Mouse (Mus musculus): ENCODE data around the gene Prss23. TPM values are rescaled to one million over a fixed set of nuclear protein-coding genes. Genes with fewer than 3 reads are reported as not detected.

The Prss23 gene
- polyA plus RNA-seq, 1 experiment from 2014 or later, result 71.4 TPM

DNA sequence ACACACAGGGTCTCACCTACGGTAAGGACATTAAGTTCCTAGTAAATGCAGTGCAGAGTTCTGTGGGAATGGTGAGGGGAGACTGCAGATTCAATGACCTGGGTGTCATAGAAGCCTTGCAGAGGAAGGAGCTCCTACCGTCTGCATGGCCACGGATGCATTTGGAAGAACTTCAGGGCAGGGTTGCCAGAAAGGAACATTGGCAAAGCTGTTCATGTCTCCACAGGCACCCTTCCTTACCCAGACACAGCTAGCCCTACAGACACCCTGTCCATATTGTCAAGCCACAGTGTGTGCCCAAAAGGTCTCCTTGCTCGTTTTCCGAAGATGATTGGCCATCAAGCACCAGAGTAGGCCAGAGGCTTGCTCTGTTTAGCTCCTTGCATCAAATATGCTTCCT, 30.1 kb upstream of the Prss23 start:
- no peak for ATAC-seq (ENCODE audit: insufficient read depth, low FRiP score)
- WGBS, result 93% methylated on average over 5 of the region's 5 CpGs

DNA sequence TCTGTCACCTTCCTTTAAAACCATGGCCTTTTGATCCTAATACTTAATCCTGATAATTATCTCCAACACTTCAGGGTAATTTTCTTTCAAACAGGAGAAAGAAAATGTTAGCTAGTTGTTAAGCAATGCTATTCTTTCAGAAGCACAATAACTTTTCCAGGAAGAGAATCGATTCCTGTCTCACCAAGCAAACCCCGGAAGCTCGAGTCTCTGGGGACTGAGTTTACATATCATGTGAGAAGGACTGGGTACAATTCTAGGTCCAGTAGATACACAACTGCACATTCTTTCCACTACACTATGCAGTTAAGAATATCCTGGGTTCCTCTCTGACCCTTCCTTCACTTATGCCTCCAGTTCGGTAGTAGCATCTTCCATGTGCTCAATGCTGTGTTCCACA, 29.7 kb upstream of the Prss23 start:
- Histone ChIP-seq H3K9ac (ENCODE audit: low read length) (no peak overlapping the region), H3K4me2 (ENCODE audit: low read depth, low read length) (no peak overlapping the region), H3K4me3 (replicated peaks; ENCODE audit: low read length) (no peak overlapping the region), H3K27ac (ENCODE audit: low read length) (no peak overlapping the region), H3K9me3 (replicated peaks; ENCODE audit: control insufficient read depth, low read length) (no peaks in the 10 kb centered on the region), H3K4me1 (ENCODE audit: control insufficient read depth, insufficient read depth, low read length) (peaks cover 10% of the 10 kb centered on the region), H3K36me3 (ENCODE audit: control insufficient read depth, insufficient read depth, low read length) (no peaks in the 10 kb centered on the region), H3K27me3 (ENCODE audit: control insufficient read depth, insufficient read depth, low read length) (no peaks in the 10 kb centered on the region)
- no peak for ATAC-seq (ENCODE audit: insufficient read depth, low FRiP score)
- WGBS, result 61% methylated on average over 4 of the region's 4 CpGs

More for the DNA sequence above, 30.1 kb upstream of the Prss23 start:
- H3K36me3 ChIP-seq (ENCODE audit: control insufficient read depth, insufficient read depth, low read length), result no peaks in the 10 kb centered on the region
- no peak overlapping the region for H3K4me3 ChIP-seq (replicated peaks; ENCODE audit: low read length)
- H3K9ac ChIP-seq (ENCODE audit: low read length), result no peak overlapping the region
- no peak overlapping the region for H3K27ac ChIP-seq (ENCODE audit: low read length)
- H3K9me3 ChIP-seq (replicated peaks; ENCODE audit: control insufficient read depth, low read length), result no peaks in the 10 kb centered on the region
- H3K4me1 ChIP-seq (ENCODE audit: control insufficient read depth, insufficient read depth, low read length), result peaks cover 10% of the 10 kb centered on the region
- H3K27me3 ChIP-seq (ENCODE audit: control insufficient read depth, insufficient read depth, low read length), result no peaks in the 10 kb centered on the region
- no peak overlapping the region for H3K4me2 ChIP-seq (ENCODE audit: low read depth, low read length)

DNA sequence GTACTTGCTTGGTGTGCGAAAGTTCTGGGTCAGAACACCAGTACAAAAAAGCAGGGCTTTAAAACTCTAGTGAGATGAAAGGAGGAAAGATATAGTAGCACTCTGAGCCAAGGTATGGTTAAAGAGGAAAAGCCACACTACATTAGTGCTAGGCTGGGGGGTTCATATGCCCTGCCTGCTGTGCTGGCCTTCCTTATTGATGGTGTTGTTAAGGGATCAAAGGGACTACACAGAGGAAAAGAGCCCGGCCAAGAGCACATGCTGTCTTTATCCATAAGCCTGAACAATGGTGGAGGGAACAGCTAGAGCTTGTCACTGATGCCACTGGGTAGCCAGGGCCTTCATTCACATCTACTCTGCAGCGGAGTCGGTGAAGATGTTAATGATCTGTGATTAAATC, 28.2 kb upstream of the Prss23 start:
- Histone ChIP-seq H3K4me2 (ENCODE audit: low read depth, low read length) (no peak overlapping the region), H3K4me1 (ENCODE audit: control insufficient read depth, insufficient read depth, low read length) (peaks cover 10% of the 10 kb centered on the region), H3K9ac (ENCODE audit: low read length) (no peak overlapping the region), H3K27me3 (ENCODE audit: control insufficient read depth, insufficient read depth, low read length) (no peaks in the 10 kb centered on the region), H3K27ac (ENCODE audit: low read length) (no peak overlapping the region), H3K9me3 (replicated peaks; ENCODE audit: control insufficient read depth, low read length) (no peaks in the 10 kb centered on the region), H3K36me3 (ENCODE audit: control insufficient read depth, insufficient read depth, low read length) (no peaks in the 10 kb centered on the region), H3K4me3 (replicated peaks; ENCODE audit: low read length) (no peak overlapping the region)
- 66% methylated on average over 4 of the region's 4 CpGs for WGBS
- ATAC-seq (ENCODE audit: insufficient read depth, low FRiP score), result no peak

DNA sequence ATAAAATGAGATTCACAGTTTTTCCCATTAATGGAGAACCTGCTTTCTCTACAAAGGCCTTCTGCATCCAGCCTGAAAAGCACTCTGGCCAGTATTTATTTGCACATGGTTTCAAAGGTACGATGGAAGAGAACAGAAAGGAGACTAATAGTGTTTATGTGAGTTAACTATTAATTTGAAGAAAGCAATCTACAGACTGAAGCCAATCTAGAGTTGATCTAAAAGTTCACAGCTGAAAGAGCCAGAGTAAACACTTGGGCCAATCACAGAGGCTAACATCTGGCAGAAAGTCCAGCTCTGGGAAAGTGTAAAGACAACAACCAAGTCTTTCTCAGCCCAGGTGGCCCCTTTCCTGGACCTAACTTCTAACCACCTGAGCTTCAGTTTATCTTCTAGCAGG, 27.1 kb upstream of the Prss23 start:
- Histone ChIP-seq H3K4me1 (ENCODE audit: control insufficient read depth, insufficient read depth, low read length) (peaks cover 4% of the 10 kb centered on the region), H3K27ac (ENCODE audit: low read length) (0 out of 2 replicates have a peak overlapping the region, but pooled peaks have one; percentile 8), H3K36me3 (ENCODE audit: control insufficient read depth, insufficient read depth, low read length) (no peaks in the 10 kb centered on the region), H3K4me3 (replicated peaks; ENCODE audit: low read length) (no peak overlapping the region), H3K9ac (ENCODE audit: low read length) (no peak overlapping the region), H3K4me2 (ENCODE audit: low read depth, low read length) (no peak overlapping the region), H3K27me3 (ENCODE audit: control insufficient read depth, insufficient read depth, low read length) (no peaks in the 10 kb centered on the region), H3K9me3 (replicated peaks; ENCODE audit: control insufficient read depth, low read length) (no peaks in the 10 kb centered on the region)
- 23% methylated on average over 1 of the region's 1 CpGs for WGBS
- ATAC-seq (ENCODE audit: insufficient read depth, low FRiP score), result peak; percentile 76

DNA sequence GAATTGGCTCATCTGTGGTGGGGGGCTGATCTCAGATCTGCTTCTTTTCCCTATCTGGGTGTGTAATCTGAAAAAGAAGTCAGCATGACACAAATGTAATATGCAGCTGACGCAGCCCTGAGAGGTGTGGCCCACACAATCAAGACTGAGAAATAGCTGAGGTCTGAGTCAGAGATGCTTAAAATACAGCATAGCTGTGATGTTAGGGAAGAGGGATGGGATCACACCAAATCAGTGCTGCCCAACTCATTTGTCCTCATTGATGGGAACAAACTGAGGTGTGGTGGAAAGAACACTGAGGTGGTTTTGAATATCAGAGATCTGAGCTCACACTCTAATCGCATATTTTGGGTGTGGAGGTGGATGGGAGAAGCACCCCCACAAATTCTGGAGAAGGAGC, 14.0 kb upstream of the Prss23 start:
- no peaks in the 10 kb centered on the region for H3K27me3 ChIP-seq (ENCODE audit: control insufficient read depth, insufficient read depth, low read length)

DNA sequence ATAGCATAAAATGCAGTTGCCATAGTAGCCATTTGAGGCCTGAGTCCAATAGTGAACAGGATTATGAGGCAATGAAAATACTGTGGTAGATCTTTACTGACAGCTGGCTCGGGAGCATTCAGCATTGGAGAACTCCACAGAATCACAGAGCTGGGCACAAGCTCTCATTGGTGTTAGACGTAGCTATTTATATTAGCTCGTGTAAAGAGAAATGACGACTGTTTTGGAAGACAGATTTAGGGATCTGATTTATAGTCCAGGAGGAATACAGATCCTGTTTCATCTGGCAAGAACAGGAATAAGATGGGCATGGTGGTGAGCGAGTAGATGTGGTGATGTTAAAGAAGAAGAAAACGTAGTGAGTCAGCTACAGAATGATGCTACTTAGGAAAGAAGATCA, 12.4 kb upstream of the Prss23 start:
- 67% methylated on average over 6 of the region's 6 CpGs for WGBS
- no peaks in the 10 kb centered on the region for H3K27me3 ChIP-seq (ENCODE audit: control insufficient read depth, insufficient read depth, low read length)

More for the DNA sequence above, 14.0 kb upstream of the Prss23 start:
- 80% methylated on average over 2 of the region's 2 CpGs for WGBS
- H3K27ac ChIP-seq (ENCODE audit: low read length), result no peak overlapping the region
- no peak for ATAC-seq (ENCODE audit: insufficient read depth, low FRiP score)
- H3K36me3 ChIP-seq (ENCODE audit: control insufficient read depth, insufficient read depth, low read length), result no peaks in the 10 kb centered on the region
- no peak overlapping the region for H3K9ac ChIP-seq (ENCODE audit: low read length)
- no peaks in the 10 kb centered on the region for H3K4me1 ChIP-seq (ENCODE audit: control insufficient read depth, insufficient read depth, low read length)
- H3K9me3 ChIP-seq (replicated peaks; ENCODE audit: control insufficient read depth, low read length), result no peaks in the 10 kb centered on the region
- no peak overlapping the region for H3K4me2 ChIP-seq (ENCODE audit: low read depth, low read length)
- no peak overlapping the region for H3K4me3 ChIP-seq (replicated peaks; ENCODE audit: low read length)

DNA sequence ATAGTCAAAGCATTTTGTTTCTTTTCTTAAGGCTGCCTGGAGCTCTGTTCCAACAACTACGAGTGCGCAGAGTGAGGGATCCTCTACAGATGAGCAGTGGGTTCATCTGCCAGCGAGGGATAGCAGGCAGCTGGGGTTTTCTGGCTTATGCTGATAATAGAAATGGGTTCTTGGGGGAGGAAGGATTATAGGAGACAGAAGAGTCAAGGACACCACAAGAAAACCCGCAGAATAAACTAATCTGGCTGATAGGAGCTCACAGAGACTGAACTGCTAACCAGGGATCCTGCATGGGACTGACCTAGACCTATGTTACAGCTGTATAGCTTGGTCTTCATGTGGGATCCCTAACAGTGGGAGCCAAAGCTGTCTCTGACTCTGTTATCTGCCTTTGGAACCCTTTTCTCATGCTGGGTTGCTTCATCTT, 456 bp upstream of the Prss23 start:
- Histone ChIP-seq H3K9me3 (replicated peaks; ENCODE audit: control insufficient read depth, low read length) (no peaks in the 10 kb centered on the region), H3K4me2 (ENCODE audit: low read depth, low read length) (no peak overlapping the region), H3K4me1 (ENCODE audit: control insufficient read depth, insufficient read depth, low read length) (peaks cover under 1% of the 10 kb centered on the region; the same call in 1 of the 2 replicates), H3K27ac (ENCODE audit: low read length) (no peak overlapping the region), H3K9ac (ENCODE audit: low read length) (no peak overlapping the region), H3K36me3 (ENCODE audit: control insufficient read depth, insufficient read depth, low read length) (no peaks in the 10 kb centered on the region), H3K4me3 (replicated peaks; ENCODE audit: low read length) (no peak overlapping the region), H3K27me3 (ENCODE audit: control insufficient read depth, insufficient read depth, low read length) (no peaks in the 10 kb centered on the region)
- 76% methylated on average over 4 of the region's 4 CpGs for WGBS
- ATAC-seq (ENCODE audit: insufficient read depth, low FRiP score), result no peak

More for the DNA sequence above, 12.4 kb upstream of the Prss23 start:
- no peaks in the 10 kb centered on the region for H3K9me3 ChIP-seq (replicated peaks; ENCODE audit: control insufficient read depth, low read length)
- no peak overlapping the region for H3K4me3 ChIP-seq (replicated peaks; ENCODE audit: low read length)
- H3K27ac ChIP-seq (ENCODE audit: low read length), result no peak overlapping the region
- no peak overlapping the region for H3K4me2 ChIP-seq (ENCODE audit: low read depth, low read length)
- ATAC-seq (ENCODE audit: insufficient read depth, low FRiP score), result no peak
- no peak overlapping the region for H3K9ac ChIP-seq (ENCODE audit: low read length)
- no peaks in the 10 kb centered on the region for H3K36me3 ChIP-seq (ENCODE audit: control insufficient read depth, insufficient read depth, low read length)
- H3K4me1 ChIP-seq (ENCODE audit: control insufficient read depth, insufficient read depth, low read length), result no peaks in the 10 kb centered on the region

DNA sequence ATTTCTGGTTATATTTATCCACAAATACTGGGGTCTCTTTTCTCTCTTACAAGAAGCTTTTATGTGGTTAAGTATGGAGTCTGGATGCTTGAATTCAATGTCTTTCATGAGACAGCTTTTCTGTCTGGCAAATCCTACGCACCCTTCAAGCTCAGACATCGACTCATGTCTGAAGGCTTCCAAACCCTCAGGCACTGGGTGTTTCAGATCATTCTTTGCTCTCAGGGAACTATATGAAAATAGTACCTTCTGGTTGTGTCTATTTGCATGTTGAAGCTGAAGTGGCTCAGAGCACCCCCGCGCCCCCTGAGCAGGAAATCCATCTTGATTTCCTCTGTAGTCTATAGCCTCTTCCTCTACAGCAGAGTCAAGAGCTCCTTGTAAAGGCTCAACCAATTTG, 3.2 kb downstream of the Prss23 start:
- 86% methylated on average over 4 of the region's 4 CpGs for WGBS
- no peaks in the 10 kb centered on the region for H3K27me3 ChIP-seq (ENCODE audit: control insufficient read depth, insufficient read depth, low read length)
- H3K4me1 ChIP-seq (ENCODE audit: control insufficient read depth, insufficient read depth, low read length), result peaks cover 3% of the 10 kb centered on the region; the same call in 1 of the 2 replicates
- H3K36me3 ChIP-seq (ENCODE audit: control insufficient read depth, insufficient read depth, low read length), result no peaks in the 10 kb centered on the region
- H3K9ac ChIP-seq (ENCODE audit: low read length), result no peak overlapping the region
- no peak overlapping the region for H3K4me3 ChIP-seq (replicated peaks; ENCODE audit: low read length)
- no peak overlapping the region for H3K4me2 ChIP-seq (ENCODE audit: low read depth, low read length)
- no peaks in the 10 kb centered on the region for H3K9me3 ChIP-seq (replicated peaks; ENCODE audit: control insufficient read depth, low read length)
- no peak for ATAC-seq (ENCODE audit: insufficient read depth, low FRiP score)
- H3K27ac ChIP-seq (ENCODE audit: low read length), result no peak overlapping the region

DNA sequence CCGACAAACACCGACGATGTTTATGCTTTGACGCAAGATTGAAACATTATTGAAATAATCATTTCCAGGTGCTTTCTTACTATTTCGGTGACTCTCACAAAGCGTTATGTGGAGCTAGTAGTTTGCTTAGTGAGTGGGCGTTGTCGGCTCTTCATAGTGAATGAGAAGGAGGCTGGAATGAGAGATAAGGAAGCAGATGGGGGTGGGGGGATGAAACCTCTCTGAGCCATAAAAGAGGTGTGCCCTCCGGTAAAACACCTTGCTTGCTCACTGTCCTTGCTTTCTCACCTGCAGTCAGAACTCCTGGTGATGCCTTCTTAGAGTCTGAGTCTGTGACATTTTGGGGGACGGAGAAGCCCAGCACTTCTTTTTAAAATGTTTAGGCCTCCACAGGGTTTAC, 4.8 kb downstream of the Prss23 start:
- Histone ChIP-seq H3K4me1 (ENCODE audit: control insufficient read depth, insufficient read depth, low read length) (peaks cover 7% of the 10 kb centered on the region), H3K27me3 (ENCODE audit: control insufficient read depth, insufficient read depth, low read length) (no peaks in the 10 kb centered on the region), H3K9ac (ENCODE audit: low read length) (no peak overlapping the region), H3K4me2 (ENCODE audit: low read depth, low read length) (peak overlapping the region; percentile 13; the same call in 1 of the 2 replicates), H3K27ac (ENCODE audit: low read length) (no peak overlapping the region), H3K4me3 (replicated peaks; ENCODE audit: low read length) (no peak overlapping the region), H3K36me3 (ENCODE audit: control insufficient read depth, insufficient read depth, low read length) (no peaks in the 10 kb centered on the region), H3K9me3 (replicated peaks; ENCODE audit: control insufficient read depth, low read length) (no peaks in the 10 kb centered on the region)
- WGBS, result 39% methylated on average over 10 of the region's 10 CpGs
- no peak for ATAC-seq (ENCODE audit: insufficient read depth, low FRiP score)

Data from stomach, embryonic 16.5 days (tissue).